Mouse (Mus musculus) G1E (cell line): ENCODE measurements at regions not wholly inside any gene's neighbourhood (a gene's known extent, or its start where the extent isn't known, plus 50 kb on each side); places are given as distances from the start of the nearest gene placed in this dataset.

Source experiments
- CTCF ChIP-seq: IDR thresholded peaks from 2 replicates; pipeline ENCODE4 v1.5.1; 2012; ENCODE audit warnings: low read depth, low read length, inconsistent platforms, mixed read lengths
- GATA1 ChIP-seq: IDR thresholded peaks from 2 replicates; pipeline ENCODE4 v1.6.1; 2012; ENCODE audit warnings: borderline replicate concordance, low read length, inconsistent platforms, mixed read lengths
- GATA2 ChIP-seq: IDR thresholded peaks from 2 replicates; pipeline ENCODE4 v1.6.1; 2012; ENCODE audit warnings: low read depth, low read length, inconsistent platforms, borderline replicate concordance
- TAL1 ChIP-seq: conservative IDR thresholded peaks from 2 replicates; pipeline ENCODE4 v1.6.1; 2012; ENCODE audit warnings: low read depth, low read length, inconsistent platforms, mixed read lengths

- no peak for TF ChIP-seq CTCF
- no peak for TF ChIP-seq GATA2
- TF ChIP-seq GATA1, result no peak
- TF ChIP-seq TAL1, result no peak
These were observed 87.7 kb downstream of the Gm11077 start for GRCm38 (mm10) chr6:140816831-140817230.
